Mouse (Mus musculus) liver, embryonic 16.5 days (tissue): ENCODE results near the gene Tex48. TPM values are rescaled to one million over a fixed set of nuclear protein-coding genes. Genes with fewer than 3 reads are reported as not detected.

Experiments
- ATAC-seq: fragments of 200-750 bp; cut with Nextera tagmentation; 2 replicates; pipeline ENCODE4 v1.8.0; 2017; ENCODE audit warnings: low read depth, mild to moderate bottlenecking, moderate number of reproducible peaks, moderate library complexity
- H3K27ac ChIP-seq: fragments of 300-500 bp; sonication (generic); 2 replicates; pipeline ENCODE4 v1.5.1; 2014; ENCODE audit warnings: mild to moderate bottlenecking, low read length
- H3K27me3 ChIP-seq: fragments of 300-500 bp; sonication (generic); 2 replicates; pipeline ENCODE4 v1.6.1; 2014; ENCODE audit warnings: low read depth, low read length, mixed read lengths; ENCODE audit not compliant: control insufficient read depth, insufficient read depth
- H3K36me3 ChIP-seq: fragments of 300-500 bp; sonication (generic); 2 replicates; pipeline ENCODE4 v1.6.1; 2014; ENCODE audit warnings: mild to moderate bottlenecking; ENCODE audit not compliant: control insufficient read depth, insufficient read depth
- H3K4me1 ChIP-seq: fragments of 300-500 bp; sonication (generic); 2 replicates; pipeline ENCODE4 v1.6.1; 2014; ENCODE audit warnings: low read depth, low read length, mixed read lengths; ENCODE audit not compliant: control insufficient read depth
- H3K4me2 ChIP-seq: fragments of 300-500 bp; sonication (generic); 2 replicates; pipeline ENCODE4 v1.6.1; 2014; ENCODE audit warnings: low read depth, low read length, mixed read lengths
- H3K4me3 ChIP-seq: fragments of 300-500 bp; sonication (generic); 2 replicates; pipeline ENCODE4 v1.5.1; 2014; ENCODE audit warnings: low read depth, mild to moderate bottlenecking, low read length
- H3K9ac ChIP-seq: fragments of 300-500 bp; sonication (generic); 2 replicates; pipeline ENCODE4 v1.6.1; 2014; ENCODE audit warnings: low read depth, low read length
- H3K9me3 ChIP-seq: fragments of 300-500 bp; sonication (generic); replicated peaks from 2 replicates; pipeline ENCODE4 v1.6.1; 2016; ENCODE audit warnings: low read length; ENCODE audit not compliant: control insufficient read depth
- WGBS: fragments of 180-500 bp; shearing (Covaris S2); extraction: QIAGEN DNeasy Blood & Tissue Kit; methylation state at CpG from one replicate; pipeline ENCODE4 v1.1.7; 2014; ENCODE audit not compliant: insufficient replicate concordance; 5-methylcytosine and 5-hydroxymethylcytosine counted together
- polyA plus RNA-seq: library from polyadenylated mRNA; unstranded; fragments of >200 nt; fragmentation: Nextera tagmentation; extraction: Ambion mirVana; gene quantifications from 2 replicates; pipeline ENCODE4 v1.2.1, GENCODE M21; 2015

Gene Tex48
- polyA plus RNA-seq, 1 experiment from 2014 or later, result not detected

DNA sequence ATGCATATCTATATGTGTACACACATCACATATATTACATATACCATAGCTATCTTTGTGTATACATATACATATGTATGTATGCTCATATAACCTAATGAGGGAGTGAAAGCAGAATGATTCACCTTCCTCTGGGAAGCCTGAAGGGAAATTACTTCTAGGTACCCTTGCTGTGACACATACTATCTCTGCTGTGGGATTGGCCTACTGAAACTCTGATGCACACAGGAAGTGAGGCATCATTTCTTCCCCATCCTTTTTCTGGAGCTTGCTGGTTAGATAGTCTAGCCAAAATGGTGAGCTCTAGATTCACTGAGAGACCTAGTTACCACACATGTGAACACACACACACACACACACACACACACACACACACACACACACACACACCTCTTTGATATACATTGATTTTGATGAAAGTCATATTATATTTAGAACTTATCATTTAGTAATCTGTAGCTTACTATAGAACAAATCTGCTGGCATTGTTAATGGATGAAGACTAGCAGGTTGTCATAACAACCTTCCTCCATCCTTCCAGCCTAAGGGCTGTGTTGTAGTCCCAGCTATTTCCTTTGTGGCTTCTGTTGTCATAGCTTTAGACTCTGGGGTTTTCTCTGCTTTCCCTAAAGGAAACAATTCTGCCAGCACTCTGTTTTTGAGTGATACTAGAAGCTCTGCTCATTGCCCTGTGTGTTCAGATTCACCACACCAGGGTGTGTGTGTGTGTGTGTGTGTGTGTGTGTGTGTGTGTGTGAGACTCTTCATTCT, 21.9 kb upstream of the Tex48 start:
- Histone ChIP-seq H3K27ac (no peak overlapping the region), H3K9ac (no peak overlapping the region), H3K4me2 (no peak overlapping the region), H3K27me3 (no peaks in the 10 kb centered on the region), H3K4me3 (no peak overlapping the region), H3K36me3 (no peaks in the 10 kb centered on the region), H3K9me3 (no peaks in the 10 kb centered on the region), H3K4me1 (no peaks in the 10 kb centered on the region)
- no peak for ATAC-seq

- 41% methylated on average over 2 of the region's 2 CpGs for WGBS
- H3K27me3 ChIP-seq, result no peaks in the 10 kb centered on the region
- no peak overlapping the region for H3K4me3 ChIP-seq
- no peak overlapping the region for H3K4me2 ChIP-seq
- no peak overlapping the region for H3K9ac ChIP-seq
- no peaks in the 10 kb centered on the region for H3K4me1 ChIP-seq
- H3K36me3 ChIP-seq, result no peaks in the 10 kb centered on the region
- no peaks in the 10 kb centered on the region for H3K9me3 ChIP-seq
- no peak for ATAC-seq
- H3K27ac ChIP-seq, result no peak overlapping the region
Observed at GRCm38 (mm10) chr4:63639842-63640241, 17.6 kb upstream of the Tex48 start.

GRCm38 (mm10) chr4:63638603-63639002, 16.4 kb upstream of the Tex48 start:
- Histone ChIP-seq H3K4me3 (no peak overlapping the region), H3K36me3 (no peaks in the 10 kb centered on the region), H3K9me3 (no peaks in the 10 kb centered on the region), H3K9ac (no peak overlapping the region), H3K4me1 (no peaks in the 10 kb centered on the region), H3K27me3 (no peaks in the 10 kb centered on the region), H3K27ac (no peak overlapping the region), H3K4me2 (no peak overlapping the region)
- WGBS, result 13% methylated on average over 1 of the region's 1 CpGs
- no peak for ATAC-seq

GRCm38 (mm10) chr4:63633181-63633580, 11.0 kb upstream of the Tex48 start:
- WGBS, result 68% methylated on average over 2 of the region's 2 CpGs
- Histone ChIP-seq H3K4me1 (no peaks in the 10 kb centered on the region), H3K4me3 (no peak overlapping the region), H3K27ac (no peak overlapping the region), H3K9ac (no peak overlapping the region), H3K36me3 (no peaks in the 10 kb centered on the region), H3K27me3 (no peaks in the 10 kb centered on the region), H3K9me3 (no peaks in the 10 kb centered on the region), H3K4me2 (no peak overlapping the region)
- no peak for ATAC-seq

DNA sequence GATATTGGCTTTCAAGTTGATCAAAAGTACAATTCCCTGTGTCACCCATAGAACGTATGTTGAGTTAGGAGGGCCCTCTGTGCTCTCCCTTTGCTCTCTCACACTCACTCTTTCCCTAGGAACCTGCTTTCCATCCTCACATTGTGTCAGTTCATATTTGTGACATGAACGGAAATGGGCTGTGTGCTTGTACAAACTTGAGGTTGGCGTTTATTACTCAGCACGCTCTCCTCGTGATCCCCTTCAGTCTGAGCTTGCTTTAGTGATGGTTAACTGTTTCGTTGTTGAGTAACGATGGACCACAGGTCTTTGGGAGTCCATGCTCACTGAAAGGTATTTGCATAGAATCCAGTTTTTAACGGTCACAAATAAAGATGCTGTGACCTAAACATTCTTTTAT, 4.9 kb upstream of the Tex48 start:
- no peak for ATAC-seq
- no peaks in the 10 kb centered on the region for H3K27me3 ChIP-seq
- no peak overlapping the region for H3K4me3 ChIP-seq
- 56% methylated on average over 8 of the region's 8 CpGs for WGBS
- no peaks in the 10 kb centered on the region for H3K36me3 ChIP-seq
- H3K4me1 ChIP-seq, result no peaks in the 10 kb centered on the region
- no peak overlapping the region for H3K27ac ChIP-seq
- no peaks in the 10 kb centered on the region for H3K9me3 ChIP-seq
- H3K4me2 ChIP-seq, result no peak overlapping the region
- no peak overlapping the region for H3K9ac ChIP-seq

DNA sequence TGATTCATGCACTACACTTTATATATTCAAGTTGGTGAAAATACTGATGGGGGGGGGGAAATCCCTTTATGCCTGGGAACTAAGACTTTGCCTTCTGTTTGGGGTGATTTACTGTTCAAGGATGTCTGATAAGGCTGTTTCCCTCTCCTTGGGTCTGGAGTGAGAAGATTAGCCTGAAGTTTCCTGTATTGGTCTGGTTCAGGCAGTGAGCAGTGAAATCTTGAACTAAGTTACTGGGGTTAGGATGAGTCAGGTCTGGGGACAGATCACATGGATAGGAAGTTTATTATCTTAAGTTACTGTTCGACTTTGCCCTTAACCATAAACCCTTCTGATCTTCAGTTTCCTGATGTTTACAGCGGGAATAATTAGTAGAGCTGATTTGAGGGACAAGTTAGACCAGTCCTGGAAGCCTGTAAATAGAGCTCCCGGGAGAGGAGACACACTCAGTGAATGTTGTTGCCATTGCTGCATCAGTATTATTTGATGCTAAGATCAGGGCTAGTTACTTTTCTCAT, 3.4 kb upstream of the Tex48 start:
- Histone ChIP-seq H3K27ac (no peak overlapping the region), H3K9ac (no peak overlapping the region), H3K4me3 (no peak overlapping the region), H3K4me1 (no peaks in the 10 kb centered on the region), H3K27me3 (no peaks in the 10 kb centered on the region), H3K4me2 (no peak overlapping the region), H3K9me3 (no peaks in the 10 kb centered on the region), H3K36me3 (no peaks in the 10 kb centered on the region)
- 0 out of 2 replicates have a peak, but pooled peaks have one; percentile 19 for ATAC-seq
- 13% methylated on average over 3 of the region's 3 CpGs for WGBS

GRCm38 (mm10) chr4:63621861-63622260, 367 bp downstream of the Tex48 start:
- Histone ChIP-seq H3K4me3 (no peak overlapping the region), H3K9ac (no peak overlapping the region), H3K27ac (no peak overlapping the region), H3K4me2 (no peak overlapping the region), H3K9me3 (no peaks in the 10 kb centered on the region), H3K4me1 (no peaks in the 10 kb centered on the region), H3K27me3 (no peaks in the 10 kb centered on the region), H3K36me3 (no peaks in the 10 kb centered on the region)
- ATAC-seq, result no peak
- 65% methylated on average over 2 of the region's 2 CpGs for WGBS

DNA sequence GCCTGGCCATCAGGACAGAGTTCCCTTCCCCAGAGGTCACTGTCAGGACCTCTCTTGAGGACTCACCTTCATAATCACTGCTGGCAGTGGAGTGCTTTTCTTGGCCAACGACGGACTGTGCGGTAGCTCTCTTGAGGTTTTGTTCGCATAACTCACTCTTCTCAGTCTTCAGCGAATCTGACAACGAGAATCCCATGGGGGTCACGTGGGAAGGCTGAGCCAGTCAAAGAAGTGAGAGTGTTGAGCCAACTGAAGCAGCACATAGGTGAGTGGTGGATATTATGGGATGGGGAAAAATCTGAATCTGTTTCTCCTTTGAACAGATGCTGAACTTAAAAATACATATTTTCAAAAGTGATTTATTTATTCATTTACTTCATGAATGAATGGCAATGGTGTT, 13.8 kb downstream of the Tex48 start:
- 65% methylated on average over 7 of the region's 7 CpGs for WGBS
- Histone ChIP-seq H3K9me3 (no peaks in the 10 kb centered on the region), H3K27me3 (no peaks in the 10 kb centered on the region), H3K9ac (no peak overlapping the region), H3K4me1 (no peaks in the 10 kb centered on the region), H3K4me2 (no peak overlapping the region), H3K36me3 (no peaks in the 10 kb centered on the region), H3K27ac (no peak overlapping the region), H3K4me3 (no peak overlapping the region)
- no peak for ATAC-seq

DNA sequence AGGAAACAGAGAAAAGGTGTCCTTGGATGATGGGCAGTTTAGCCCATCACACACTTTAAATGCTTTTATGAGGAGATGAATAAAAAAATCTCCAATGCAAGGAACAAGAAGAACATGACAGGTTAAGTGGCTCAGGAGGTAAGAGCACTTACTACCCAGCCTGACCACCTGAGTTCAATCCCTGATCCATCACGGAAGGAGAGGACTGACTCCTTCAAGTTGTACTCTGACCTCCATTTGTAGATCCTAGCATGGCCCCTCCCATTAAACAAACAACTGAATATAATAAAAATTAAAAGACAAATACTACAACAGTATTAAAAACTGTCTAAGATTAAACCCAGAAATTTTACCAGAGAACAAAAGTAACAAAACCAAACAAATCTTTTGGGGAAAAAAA, 16.3 kb downstream of the Tex48 start:
- H3K4me3 ChIP-seq, result no peak overlapping the region
- H3K9me3 ChIP-seq, result no peaks in the 10 kb centered on the region
- H3K4me2 ChIP-seq, result no peak overlapping the region
- H3K9ac ChIP-seq, result no peak overlapping the region
- WGBS, result 60% methylated on average over 1 of the region's 1 CpGs
- H3K27me3 ChIP-seq, result no peaks in the 10 kb centered on the region
- ATAC-seq, result no peak
- no peaks in the 10 kb centered on the region for H3K36me3 ChIP-seq
- H3K4me1 ChIP-seq, result no peaks in the 10 kb centered on the region
- H3K27ac ChIP-seq, result no peak overlapping the region
